Mouse (Mus musculus) G1E (cell line): ENCODE measurements around the gene Zfpm1. TPM values are rescaled to one million over a fixed set of nuclear protein-coding genes. Genes with fewer than 3 reads are reported as not detected.
"Not testable (repeated sequence)": the region's sequence is repeated elsewhere in the genome, so short reads cannot be mapped to it uniquely, and the experiment has no call there.

Experiments used
- ATAC-seq: 2 replicates; pipeline ENCODE4 v1.8.0; 2016; ENCODE audit warnings: mild to moderate bottlenecking; ENCODE audit not compliant: insufficient number of reproducible peaks, poor library complexity, low FRiP score, severe bottlenecking; ENCODE audit errors: extremely low read depth
- DNase-seq: peaks from one replicate; pipeline ENCODE4 v3.0.0; 2012; ENCODE audit warnings: low spot score
- H3K27me3 ChIP-seq: 2 replicates; pipeline ENCODE4 v1.6.1; 2012; ENCODE audit warnings: mild to moderate bottlenecking, low read length, inconsistent platforms; ENCODE audit not compliant: insufficient read depth
- H3K36me3 ChIP-seq: replicated peaks from 2 replicates; pipeline ENCODE3; 2012; ENCODE audit warnings: mild to moderate bottlenecking, inconsistent platforms
- H3K4me1 ChIP-seq: 2 replicates; pipeline ENCODE4 v1.6.1; 2012; ENCODE audit warnings: low read depth, low read length, inconsistent platforms, mixed read lengths; ENCODE audit not compliant: insufficient read depth
- H3K4me3 ChIP-seq: 2 replicates; pipeline ENCODE4 v1.5.1; 2012; ENCODE audit warnings: low read depth, mild to moderate bottlenecking, inconsistent platforms, low read length, moderate library complexity, mixed read lengths
- H3K9me3 ChIP-seq: replicated peaks from 2 replicates; pipeline ENCODE4 v1.6.1; 2012; ENCODE audit warnings: inconsistent platforms
- CTCF ChIP-seq: IDR thresholded peaks from 2 replicates; pipeline ENCODE4 v1.5.1; 2012; ENCODE audit warnings: low read depth, low read length, inconsistent platforms, mixed read lengths
- GATA1 ChIP-seq: IDR thresholded peaks from 2 replicates; pipeline ENCODE4 v1.6.1; 2012; ENCODE audit warnings: borderline replicate concordance, low read length, inconsistent platforms, mixed read lengths
- GATA2 ChIP-seq: IDR thresholded peaks from 2 replicates; pipeline ENCODE4 v1.6.1; 2012; ENCODE audit warnings: low read depth, low read length, inconsistent platforms, borderline replicate concordance
- POLR2AphosphoS5 ChIP-seq: IDR thresholded peaks from 2 replicates; pipeline ENCODE4 v1.6.1; 2012; ENCODE audit warnings: low read depth, low read length, inconsistent platforms; ENCODE audit not compliant: insufficient replicate concordance
- TAL1 ChIP-seq: conservative IDR thresholded peaks from 2 replicates; pipeline ENCODE4 v1.6.1; 2012; ENCODE audit warnings: low read depth, low read length, inconsistent platforms, mixed read lengths
- polyA plus RNA-seq: library from polyadenylated mRNA; stranded (reverse); fragments of >175 nt; gene quantifications from 2 replicates; pipeline ENCODE4 v1.2.3, GENCODE M21; 2012
- total RNA-seq, 2 experiments: library from RNA; stranded (forward) in 1 of 2; stranded (reverse) in 1 of 2; fragments of 200-1000 nt in 1 of 2; fragments of >200 nt in 1 of 2; fragmentation: Nextera tagmentation in 1 of 2; gene quantifications; 2 replicates each; pipeline ENCODE4 v1.2.3; 2014 to 2017

The Zfpm1 gene
- total and polyA plus RNA-seq, 3 experiments: 54.4 to 1,150 (median 292) TPM

GRCm38 (mm10) chr8:122322792-122323191 is 40.9 kb downstream of the Zfpm1 start:
- ATAC-seq: peak; percentile 31
- peaks cover 98% of the 10 kb centered on the region for H3K4me1 ChIP-seq
- no peaks in the 10 kb centered on the region for H3K27me3 ChIP-seq
- H3K36me3 ChIP-seq: peaks cover 97% of the 10 kb centered on the region
- DNase-seq: no peak
- no peaks in the 10 kb centered on the region for H3K9me3 ChIP-seq
- TF ChIP-seq POLR2AphosphoS5: no peak
- H3K4me3 ChIP-seq: peak overlapping the region; percentile 66; the same call in 1 of the 2 replicates

GRCm38 (mm10) chr8:122323951-122324402 is 42.0 kb downstream of the Zfpm1 start:
- not testable (repeated sequence) for DNase-seq

GRCm38 (mm10) chr8:122325196-122325595 is 43.3 kb downstream of the Zfpm1 start:
- TF ChIP-seq GATA2 (no peak), TAL1 (no peak), POLR2AphosphoS5 (no peak), CTCF (no peak), GATA1 (no peak)
- Histone ChIP-seq H3K27me3 (peaks cover 10% of the 10 kb centered on the region; the same call in 1 of the 2 replicates), H3K36me3 (peaks cover 98% of the 10 kb centered on the region), H3K9me3 (no peaks in the 10 kb centered on the region), H3K4me3 (no peak overlapping the region; the same call in 1 of the 2 replicates), H3K4me1 (peaks cover 98% of the 10 kb centered on the region)
- ATAC-seq (no peak), DNase-seq (no peak)

More at GRCm38 (mm10) chr8:122323951-122324402, 42.0 kb downstream of the Zfpm1 start:
- ATAC-seq, H3K9me3 ChIP-seq, H3K27me3 ChIP-seq: not testable (repeated sequence)
- peaks cover 98% of the 10 kb centered on the region for H3K4me1 ChIP-seq
- H3K36me3 ChIP-seq: peaks cover 97% of the 10 kb centered on the region
- H3K4me3 ChIP-seq: peak overlapping the region; percentile 65; the same call in 1 of the 2 replicates

- TF ChIP-seq GATA1 (no peak), TAL1 (no peak), POLR2AphosphoS5 (no peak), GATA2 (no peak), CTCF (no peak)
- peaks cover 98% of the 10 kb centered on the region for H3K36me3 ChIP-seq
- H3K4me1 ChIP-seq: peaks cover 98% of the 10 kb centered on the region
- H3K4me3 ChIP-seq: no peak overlapping the region; the same call in 1 of the 2 replicates
- H3K9me3 ChIP-seq: no peaks in the 10 kb centered on the region
- no peak for ATAC-seq
- no peak for DNase-seq
- H3K27me3 ChIP-seq: peaks cover 10% of the 10 kb centered on the region; the same call in 1 of the 2 replicates
Observed at GRCm38 (mm10) chr8:122326114-122326542, 44.2 kb downstream of the Zfpm1 start.

- peaks cover 90% of the 10 kb centered on the region for H3K4me1 ChIP-seq
Observed at GRCm38 (mm10) chr8:122329072-122329471, 47.1 kb downstream of the Zfpm1 start.

GRCm38 (mm10) chr8:122329553-122330239 is 47.8 kb downstream of the Zfpm1 start:
- peak overlapping the region; percentile 61; the same call in 1 of the 2 replicates for H3K4me3 ChIP-seq
- no peak for ATAC-seq
- DNase-seq: no peak

More at GRCm38 (mm10) chr8:122329072-122329471, 47.1 kb downstream of the Zfpm1 start:
- no peak for DNase-seq
- ATAC-seq: no peak
- Histone ChIP-seq H3K9me3 (peaks cover 7% of the 10 kb centered on the region), H3K36me3 (peaks cover 98% of the 10 kb centered on the region), H3K27me3 (peaks cover 10% of the 10 kb centered on the region; the same call in 1 of the 2 replicates), H3K4me3 (no peak overlapping the region; the same call in 1 of the 2 replicates)
- TF ChIP-seq GATA1 (no peak), CTCF (no peak), GATA2 (no peak), TAL1 (no peak), POLR2AphosphoS5 (no peak; the same call in 1 of the 2 replicates)

More at GRCm38 (mm10) chr8:122329553-122330239, 47.8 kb downstream of the Zfpm1 start:
- peaks cover 98% of the 10 kb centered on the region for H3K36me3 ChIP-seq
- TF ChIP-seq CTCF: no peak
- no peak for TF ChIP-seq POLR2AphosphoS5
- TF ChIP-seq TAL1: no peak
- no peak for TF ChIP-seq GATA2
- no peak for TF ChIP-seq GATA1
- peaks cover 10% of the 10 kb centered on the region; the same call in 1 of the 2 replicates for H3K27me3 ChIP-seq
- peaks cover 13% of the 10 kb centered on the region for H3K9me3 ChIP-seq
- H3K4me1 ChIP-seq: peaks cover 88% of the 10 kb centered on the region
